Mouse (Mus musculus) stomach, embryonic 15.5 days (tissue): ENCODE results near the gene Palld. TPM values are rescaled to one million over a fixed set of nuclear protein-coding genes. Genes with fewer than 3 reads are reported as not detected.

ENCODE experiments used
- ATAC-seq: fragments of 200-750 bp; cut with Nextera tagmentation; 2 replicates; pipeline ENCODE4 v1.8.0; 2017; ENCODE audit warnings: low read depth, moderate number of reproducible peaks, moderate TSS enrichment; ENCODE audit not compliant: insufficient read depth, low FRiP score
- H3K27ac ChIP-seq: fragments of 300-500 bp; sonication (generic); 2 replicates; pipeline ENCODE4 v1.5.1; 2015; ENCODE audit warnings: mild to moderate bottlenecking, inconsistent platforms
- H3K27me3 ChIP-seq: fragments of 300-500 bp; sonication (generic); replicated peaks from 2 replicates; pipeline ENCODE4 v1.6.1; 2015; ENCODE audit warnings: inconsistent platforms
- H3K36me3 ChIP-seq: fragments of 300-500 bp; sonication (generic); 2 replicates; pipeline ENCODE4 v1.6.1; 2015; ENCODE audit warnings: inconsistent platforms
- H3K4me1 ChIP-seq: fragments of 300-500 bp; sonication (generic); 2 replicates; pipeline ENCODE4 v1.6.1; 2015; ENCODE audit warnings: inconsistent platforms
- H3K4me2 ChIP-seq: fragments of 300-500 bp; sonication (generic); 2 replicates; pipeline ENCODE4 v1.6.1; 2015; ENCODE audit warnings: mild to moderate bottlenecking, inconsistent platforms
- H3K4me3 ChIP-seq: fragments of 300-500 bp; sonication (generic); replicated peaks from 2 replicates; pipeline ENCODE4 v1.5.1; 2015; ENCODE audit warnings: inconsistent platforms
- H3K9ac ChIP-seq: fragments of 300-500 bp; sonication (generic); 2 replicates; pipeline ENCODE4 v1.6.1; 2015; ENCODE audit warnings: inconsistent platforms
- H3K9me3 ChIP-seq: fragments of 300-500 bp; sonication (generic); 2 replicates; pipeline ENCODE4 v1.6.1; 2016; ENCODE audit warnings: inconsistent platforms
- WGBS: fragments of 180-500 bp; shearing (Covaris S2); methylation state at CpG from one replicate; pipeline ENCODE4 v1.1.7; 2015; 5-methylcytosine and 5-hydroxymethylcytosine counted together
- polyA plus RNA-seq: library from polyadenylated mRNA; unstranded; fragments of >200 nt; fragmentation: Nextera tagmentation; extraction: Ambion mirVana; gene quantifications from 2 replicates; pipeline ENCODE4 v1.2.1, GENCODE M21; 2015

The Palld gene
- polyA plus RNA-seq, 1 experiment from 2014 or later: 95.5 TPM

GRCm38 (mm10) chr8:61586529-61586928 is 316.0 kb downstream of the Palld start:
- peaks cover 3% of the 10 kb centered on the region; the same call in 1 of the 2 replicates for H3K36me3 ChIP-seq
- WGBS: 77% methylated on average over 3 of the region's 3 CpGs
- no peak for ATAC-seq
- no peak overlapping the region for H3K27ac ChIP-seq
- no peak overlapping the region for H3K9ac ChIP-seq
- no peak overlapping the region for H3K4me2 ChIP-seq
- no peak overlapping the region for H3K4me3 ChIP-seq
- H3K9me3 ChIP-seq: no peaks in the 10 kb centered on the region
- H3K4me1 ChIP-seq: peaks cover 17% of the 10 kb centered on the region
- H3K27me3 ChIP-seq: no peaks in the 10 kb centered on the region

- Histone ChIP-seq H3K4me3 (no peak overlapping the region), H3K27me3 (no peaks in the 10 kb centered on the region), H3K36me3 (peaks cover 3% of the 10 kb centered on the region; the same call in 1 of the 2 replicates), H3K9ac (no peak overlapping the region), H3K27ac (0 out of 2 replicates have a peak overlapping the region, but pooled peaks have one; percentile 35), H3K4me1 (peaks cover 11% of the 10 kb centered on the region; the same call in 1 of the 2 replicates), H3K9me3 (no peaks in the 10 kb centered on the region), H3K4me2 (no peak overlapping the region)
- ATAC-seq: no peak
- 74% methylated on average over 3 of the region's 3 CpGs for WGBS
Measured at GRCm38 (mm10) chr8:61585746-61586145, 316.7 kb downstream of the Palld start.

GRCm38 (mm10) chr8:61584714-61585383 is 317.6 kb downstream of the Palld start:
- Histone ChIP-seq H3K4me3 (no peak overlapping the region), H3K4me2 (no peak overlapping the region), H3K27ac (peak overlapping the region; percentile 31; the same call in 1 of the 2 replicates), H3K9ac (no peak overlapping the region), H3K4me1 (peaks cover 11% of the 10 kb centered on the region; the same call in 1 of the 2 replicates), H3K9me3 (no peaks in the 10 kb centered on the region), H3K27me3 (no peaks in the 10 kb centered on the region), H3K36me3 (peaks cover 3% of the 10 kb centered on the region; the same call in 1 of the 2 replicates)
- peak; percentile 24; the same call in 1 of the 2 replicates for ATAC-seq
- WGBS: 67% methylated on average over 5 of the region's 5 CpGs

DNA sequence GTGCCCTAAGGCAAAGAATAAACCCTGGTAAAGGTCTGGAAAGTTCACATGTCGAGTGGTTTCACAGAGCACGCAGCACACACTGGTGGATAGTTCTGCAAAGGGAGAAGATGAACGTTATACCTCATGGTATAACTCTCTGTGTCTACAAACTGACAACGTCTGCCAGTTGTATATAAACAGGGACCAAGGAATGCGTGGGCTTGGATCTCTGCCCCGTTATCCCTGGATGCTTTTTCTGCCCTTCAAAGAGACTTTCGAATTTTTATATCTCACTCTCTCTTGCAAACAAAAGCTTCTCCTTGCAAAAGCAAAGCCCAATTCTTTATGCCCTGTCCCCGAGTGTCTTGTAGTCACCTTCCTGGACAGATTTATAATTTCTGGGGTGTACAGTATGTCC is 319.9 kb downstream of the Palld start:
- peaks cover 9% of the 10 kb centered on the region; the same call in 1 of the 2 replicates for H3K4me1 ChIP-seq
- no peak overlapping the region for H3K4me2 ChIP-seq
- no peak overlapping the region for H3K9ac ChIP-seq
- no peak overlapping the region for H3K4me3 ChIP-seq
- H3K27me3 ChIP-seq: no peaks in the 10 kb centered on the region
- no peak for ATAC-seq
- peaks cover 3% of the 10 kb centered on the region; the same call in 1 of the 2 replicates for H3K36me3 ChIP-seq
- no peak overlapping the region for H3K27ac ChIP-seq
- 58% methylated on average over 8 of the region's 8 CpGs for WGBS
- H3K9me3 ChIP-seq: no peaks in the 10 kb centered on the region

GRCm38 (mm10) chr8:61581259-61581658 is 321.2 kb downstream of the Palld start:
- WGBS: 84% methylated on average over 5 of the region's 5 CpGs
- H3K4me3 ChIP-seq: no peak overlapping the region
- H3K9me3 ChIP-seq: no peaks in the 10 kb centered on the region
- H3K4me1 ChIP-seq: peaks cover 6% of the 10 kb centered on the region; the same call in 1 of the 2 replicates
- H3K4me2 ChIP-seq: no peak overlapping the region
- H3K36me3 ChIP-seq: peaks cover 3% of the 10 kb centered on the region; the same call in 1 of the 2 replicates
- H3K9ac ChIP-seq: no peak overlapping the region
- no peaks in the 10 kb centered on the region for H3K27me3 ChIP-seq
- no peak for ATAC-seq
- H3K27ac ChIP-seq: no peak overlapping the region

DNA sequence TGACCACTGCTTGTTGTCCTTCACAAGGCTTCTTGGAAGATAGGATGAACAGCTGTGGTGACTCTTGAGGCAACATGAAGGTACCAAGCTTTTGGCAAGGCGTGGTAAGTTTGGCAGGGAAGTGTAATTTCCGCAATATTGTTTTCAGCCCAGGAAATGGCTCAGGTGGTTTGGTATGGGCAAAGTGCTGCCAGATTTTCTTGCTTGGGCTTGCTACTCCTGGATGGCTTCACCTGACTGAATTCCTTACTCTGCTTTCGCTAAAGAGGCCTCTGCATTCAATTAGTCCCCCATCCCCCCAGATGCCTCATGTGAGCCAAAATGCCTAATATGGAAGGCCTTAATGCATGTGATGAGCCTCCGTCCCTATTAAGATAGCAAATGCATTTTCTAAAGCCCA is 322.7 kb downstream of the Palld start:
- no peak overlapping the region for H3K27ac ChIP-seq
- no peak for ATAC-seq
- no peak overlapping the region for H3K9ac ChIP-seq
- H3K4me1 ChIP-seq: peaks cover 7% of the 10 kb centered on the region; the same call in 1 of the 2 replicates
- H3K36me3 ChIP-seq: 0 out of 2 replicates have a peak, but pooled peaks cover 3% of the 10 kb centered on the region
- H3K9me3 ChIP-seq: no peaks in the 10 kb centered on the region
- no peak overlapping the region for H3K4me2 ChIP-seq
- H3K27me3 ChIP-seq: no peaks in the 10 kb centered on the region
- 85% methylated on average over 4 of the region's 4 CpGs for WGBS
- H3K4me3 ChIP-seq: no peak overlapping the region

DNA sequence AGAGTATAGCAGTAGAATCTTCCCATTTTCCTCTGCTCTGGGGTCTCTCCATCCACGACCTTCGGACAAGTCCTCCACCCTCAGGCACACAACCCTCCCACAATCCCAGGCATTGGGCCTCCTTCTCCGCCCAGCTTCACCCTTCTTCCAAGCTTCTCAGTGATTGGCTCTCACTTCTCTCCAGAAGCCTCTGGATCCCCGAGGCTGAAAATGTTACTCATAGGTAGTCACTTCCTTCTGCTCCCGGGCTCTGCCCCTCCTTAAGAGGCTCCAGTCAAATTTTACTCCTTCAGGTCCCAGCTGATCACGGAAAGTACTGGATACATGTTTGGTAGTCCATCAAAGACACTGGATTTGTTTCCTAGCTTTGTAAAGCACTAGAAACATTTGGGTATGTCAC is 323.7 kb downstream of the Palld start:
- Histone ChIP-seq H3K4me1 (peaks cover 8% of the 10 kb centered on the region; the same call in 1 of the 2 replicates), H3K36me3 (no peaks in the 10 kb centered on the region), H3K4me3 (no peak overlapping the region), H3K9me3 (no peaks in the 10 kb centered on the region), H3K4me2 (no peak overlapping the region), H3K27me3 (no peaks in the 10 kb centered on the region), H3K9ac (no peak overlapping the region), H3K27ac (no peak overlapping the region)
- WGBS: 80% methylated on average over 6 of the region's 6 CpGs
- ATAC-seq: no peak

- WGBS: 63% methylated on average over 4 of the region's 4 CpGs
Measured at GRCm38 (mm10) chr8:61575096-61575653, 327.3 kb downstream of the Palld start.

DNA sequence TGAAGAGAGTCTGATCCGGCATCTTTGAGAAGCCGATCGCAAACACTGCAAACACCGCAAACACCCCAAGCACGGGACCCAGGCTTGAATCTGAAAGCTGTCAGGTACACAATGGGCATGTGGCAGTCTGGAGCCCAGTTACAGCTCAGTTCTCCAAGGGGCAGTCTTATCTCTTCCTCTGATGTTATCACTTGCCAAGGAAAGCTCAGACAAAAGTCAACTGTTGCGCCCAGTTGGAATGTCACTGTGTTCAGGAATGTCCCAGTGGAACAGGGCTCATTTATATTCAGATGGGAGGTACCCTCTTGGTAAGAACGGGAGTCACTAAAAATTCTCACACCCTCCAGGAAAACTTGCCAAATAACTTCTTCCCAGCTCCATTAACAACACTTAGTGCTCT is 328.0 kb downstream of the Palld start:
- no peak overlapping the region for H3K4me3 ChIP-seq
- 64% methylated on average over 7 of the region's 7 CpGs for WGBS
- H3K36me3 ChIP-seq: no peaks in the 10 kb centered on the region
- H3K27ac ChIP-seq: no peak overlapping the region; the same call in 1 of the 2 replicates
- H3K27me3 ChIP-seq: no peaks in the 10 kb centered on the region
- H3K4me2 ChIP-seq: no peak overlapping the region
- no peaks in the 10 kb centered on the region for H3K9me3 ChIP-seq
- H3K4me1 ChIP-seq: peaks cover 17% of the 10 kb centered on the region
- peak; percentile 50; the same call in 1 of the 2 replicates for ATAC-seq
- no peak overlapping the region for H3K9ac ChIP-seq

More at GRCm38 (mm10) chr8:61575096-61575653, 327.3 kb downstream of the Palld start:
- no peak overlapping the region; the same call in 1 of the 2 replicates for H3K27ac ChIP-seq
- H3K9ac ChIP-seq: no peak overlapping the region
- H3K4me1 ChIP-seq: peaks cover 14% of the 10 kb centered on the region
- H3K36me3 ChIP-seq: no peaks in the 10 kb centered on the region
- H3K9me3 ChIP-seq: no peaks in the 10 kb centered on the region
- no peak for ATAC-seq
- H3K27me3 ChIP-seq: no peaks in the 10 kb centered on the region
- no peak overlapping the region for H3K4me3 ChIP-seq
- no peak overlapping the region for H3K4me2 ChIP-seq

DNA sequence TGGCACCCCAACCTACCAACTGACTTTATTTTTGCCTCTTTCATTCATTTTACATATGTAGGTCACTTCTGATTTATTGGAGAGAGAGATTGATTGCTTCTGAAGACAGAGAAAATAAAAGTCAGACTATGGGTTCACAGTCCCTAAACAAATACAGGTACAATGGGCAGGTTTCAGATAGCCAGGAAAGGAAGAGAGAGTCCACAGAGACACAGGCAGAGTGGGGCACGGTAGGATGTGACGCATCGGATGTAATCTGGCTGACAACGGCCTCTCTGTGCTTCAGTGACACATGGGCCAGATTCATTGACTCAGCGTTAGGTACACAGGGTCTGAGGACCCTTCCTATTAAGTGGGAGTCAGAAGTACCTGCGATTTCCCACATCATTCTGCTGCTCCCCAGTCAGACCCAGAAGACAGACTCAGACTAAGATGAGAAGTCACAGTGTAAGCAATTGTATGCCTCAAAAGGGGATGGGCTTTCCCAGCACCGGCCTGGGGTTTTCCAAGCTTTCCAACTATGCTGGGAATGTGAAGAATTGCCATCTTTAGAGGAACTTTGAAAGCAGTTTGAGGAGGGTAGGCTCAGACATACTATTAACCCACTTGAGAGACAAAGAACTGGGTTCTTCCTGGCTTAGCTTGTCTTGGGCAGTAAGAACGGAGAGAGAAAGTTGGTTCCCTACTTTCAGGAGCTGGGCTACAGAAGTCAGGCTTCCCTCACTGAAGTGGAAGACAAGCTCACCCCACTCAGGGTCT is 329.1 kb downstream of the Palld start:
- H3K27ac ChIP-seq: 0 out of 2 replicates have a peak overlapping the region, but pooled peaks have one; percentile 26
- no peak overlapping the region for H3K4me3 ChIP-seq
- H3K27me3 ChIP-seq: no peaks in the 10 kb centered on the region
- H3K9ac ChIP-seq: no peak overlapping the region
- no peak for ATAC-seq
- H3K9me3 ChIP-seq: no peaks in the 10 kb centered on the region
- H3K36me3 ChIP-seq: no peaks in the 10 kb centered on the region
- H3K4me1 ChIP-seq: peaks cover 17% of the 10 kb centered on the region
- no peak overlapping the region for H3K4me2 ChIP-seq
- WGBS: 63% methylated on average over 8 of the region's 8 CpGs

DNA sequence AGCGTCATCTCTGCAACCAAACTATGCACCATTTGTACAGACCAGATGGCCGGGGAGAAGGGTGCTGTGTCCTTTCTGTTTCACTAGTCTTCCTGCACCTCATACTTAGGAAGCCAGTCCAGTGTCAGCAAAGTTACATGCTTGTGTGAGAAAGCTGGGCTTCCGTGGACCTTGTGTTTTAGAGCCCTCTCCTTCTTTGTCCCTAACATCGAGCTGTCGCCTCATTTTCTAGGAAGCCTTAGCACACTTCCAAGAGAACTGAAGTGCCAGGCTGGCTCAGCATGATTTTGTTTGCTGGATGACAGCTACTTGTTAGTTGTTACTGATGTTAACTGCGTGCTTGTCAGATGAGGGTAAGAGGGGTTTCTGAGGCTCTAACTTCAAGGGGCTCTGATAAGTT is 329.8 kb downstream of the Palld start:
- no peaks in the 10 kb centered on the region for H3K9me3 ChIP-seq
- H3K4me3 ChIP-seq: no peak overlapping the region
- H3K27ac ChIP-seq: no peak overlapping the region
- H3K27me3 ChIP-seq: no peaks in the 10 kb centered on the region
- no peak overlapping the region for H3K4me2 ChIP-seq
- 75% methylated on average over 6 of the region's 6 CpGs for WGBS
- H3K36me3 ChIP-seq: no peaks in the 10 kb centered on the region
- ATAC-seq: no peak
- no peak overlapping the region for H3K9ac ChIP-seq
- peaks cover 17% of the 10 kb centered on the region for H3K4me1 ChIP-seq
